Mouse (Mus musculus): Measurements from ENCODE around the gene Ttpal.
"Not testable (repeated sequence)": the region's sequence is repeated elsewhere in the genome, so short reads cannot be mapped to it uniquely, and the experiment has no call there.

Ttpal gene

DNA sequence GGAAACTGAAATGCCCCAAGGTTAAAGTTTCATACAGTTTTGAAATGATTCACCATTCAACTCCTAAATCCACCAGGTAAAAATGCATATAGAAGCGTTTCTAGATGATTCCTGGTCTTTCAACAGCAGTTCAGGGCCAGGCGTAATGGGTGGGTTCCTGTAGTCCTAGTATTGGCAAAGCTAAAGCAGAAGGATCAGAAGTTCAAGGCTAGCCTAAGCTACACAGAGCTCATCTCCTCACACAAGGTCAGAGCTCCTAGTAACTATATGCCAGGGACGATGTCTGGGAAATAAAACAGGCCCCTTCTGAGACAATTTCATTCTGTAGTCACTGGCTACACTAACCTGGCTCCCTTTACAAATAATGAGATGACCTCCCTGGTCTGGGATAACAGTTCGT, 29.1 kb downstream of the Ttpal start:
- no peak for DNase-seq (ENCODE audit: low spot score in 2 of 2)

DNA sequence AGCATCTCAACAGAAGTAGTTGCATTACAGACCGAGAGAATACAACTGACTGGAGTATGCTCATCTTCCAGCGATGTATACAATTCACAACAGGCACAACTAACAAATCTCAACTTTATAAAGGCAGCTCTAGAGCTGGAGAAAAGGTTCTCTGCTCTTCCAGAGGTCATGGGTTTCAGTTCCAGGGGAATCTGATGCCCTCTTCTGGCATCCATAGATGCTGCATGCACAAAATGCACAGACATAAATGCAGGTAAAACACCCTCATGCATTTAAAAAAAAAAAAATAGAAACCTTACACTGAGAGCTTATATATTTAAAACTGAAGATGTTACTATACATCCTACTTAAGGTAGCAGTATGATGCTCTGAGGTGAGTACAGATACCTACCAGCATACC, 29.6 kb downstream of the Ttpal start:
- DNase-seq (ENCODE audit: low spot score in 2 of 2) = no peak

DNA sequence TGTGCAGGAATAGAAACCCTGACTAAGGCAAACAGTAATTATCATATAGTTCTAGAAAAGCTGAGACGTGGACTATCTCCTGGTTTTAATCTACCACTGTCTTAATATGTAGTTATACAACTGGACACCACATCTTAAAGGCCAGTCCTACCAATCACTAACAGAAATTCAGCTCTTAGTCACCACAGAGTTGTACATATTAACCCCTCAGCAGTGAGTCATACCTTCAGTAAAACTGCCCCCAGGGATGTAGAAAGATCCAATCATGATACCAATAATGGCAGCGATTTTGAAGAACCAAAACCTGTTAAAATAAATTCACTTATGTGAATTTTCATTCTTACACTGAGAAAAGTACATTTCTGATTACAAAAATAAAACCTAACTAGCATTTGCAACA, 32.1 kb downstream of the Ttpal start:
- DNase-seq (ENCODE audit: low spot score in 2 of 2) = no peak

DNA sequence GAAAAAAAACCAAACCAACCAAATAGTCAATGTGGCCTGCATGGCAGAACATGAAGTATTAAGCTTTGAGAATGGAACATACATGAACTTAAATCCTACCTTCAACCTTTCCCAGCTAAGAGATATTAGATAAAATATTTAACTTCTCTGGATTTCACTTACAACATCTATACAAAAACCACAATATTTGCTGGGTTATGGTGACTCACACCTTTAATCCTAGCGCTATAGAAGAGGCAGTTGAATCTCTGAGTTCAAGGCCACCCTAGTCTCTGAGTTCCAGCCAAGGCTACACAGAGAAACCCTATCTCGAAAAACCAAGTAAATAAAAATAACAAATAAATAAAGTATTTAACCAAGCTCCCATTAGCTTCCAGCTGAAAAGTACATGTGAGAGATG, 33.9 kb downstream of the Ttpal start:
- no peak for DNase-seq (ENCODE audit: low spot score in 2 of 2)

DNA sequence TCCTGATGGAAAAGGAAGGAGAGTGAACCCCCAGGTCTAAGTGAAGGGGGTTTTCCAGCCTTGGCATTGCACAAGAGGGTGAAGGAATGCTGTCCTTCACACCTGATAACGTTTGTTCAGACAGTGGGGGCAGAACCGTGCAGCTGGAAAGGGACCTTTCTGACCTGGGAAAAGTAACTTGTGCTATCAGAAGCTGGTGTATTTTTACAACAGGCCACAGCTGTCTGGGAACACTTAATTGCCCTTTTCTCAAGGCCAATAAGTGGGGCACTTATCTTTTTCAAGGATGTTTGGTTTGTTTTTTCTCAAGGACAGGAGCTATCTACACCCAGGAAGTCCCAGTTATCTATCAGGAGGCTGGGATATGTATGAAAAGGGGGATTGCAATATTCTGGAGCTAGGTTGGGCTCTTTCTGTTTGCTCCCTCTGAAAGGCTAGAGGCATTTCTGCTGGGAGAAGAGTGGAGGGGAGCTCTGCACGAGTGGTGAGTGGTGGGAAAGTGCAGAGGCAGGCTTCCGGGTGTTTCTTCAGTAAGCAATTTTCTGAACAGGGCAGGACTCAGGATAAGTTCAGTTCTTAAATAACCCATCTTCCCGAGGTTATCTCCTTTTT, 35.6 kb downstream of the Ttpal start:
- DNase-seq (ENCODE audit: low spot score in 2 of 2) = no peak

DNA sequence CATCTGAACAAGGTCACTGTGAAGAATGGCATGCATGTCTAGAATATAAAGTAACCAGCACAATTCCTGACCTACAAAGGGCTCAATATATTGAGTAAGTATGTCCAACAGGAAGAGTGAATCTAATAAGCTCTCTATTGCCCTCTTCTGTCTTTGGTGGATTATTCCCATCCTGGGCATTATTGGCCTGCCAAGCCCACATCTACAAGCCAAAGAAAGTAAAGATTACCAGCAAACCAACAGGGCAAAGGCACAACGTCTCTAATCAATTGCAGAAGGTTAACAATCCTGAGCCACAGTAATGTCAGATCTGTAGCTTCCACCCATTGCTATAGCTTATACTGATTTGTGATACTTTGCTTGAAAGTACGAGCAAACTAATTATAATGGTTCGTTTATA, 38.4 kb downstream of the Ttpal start:
- DNase-seq (ENCODE audit: low spot score in 2 of 2) = no peak

DNA sequence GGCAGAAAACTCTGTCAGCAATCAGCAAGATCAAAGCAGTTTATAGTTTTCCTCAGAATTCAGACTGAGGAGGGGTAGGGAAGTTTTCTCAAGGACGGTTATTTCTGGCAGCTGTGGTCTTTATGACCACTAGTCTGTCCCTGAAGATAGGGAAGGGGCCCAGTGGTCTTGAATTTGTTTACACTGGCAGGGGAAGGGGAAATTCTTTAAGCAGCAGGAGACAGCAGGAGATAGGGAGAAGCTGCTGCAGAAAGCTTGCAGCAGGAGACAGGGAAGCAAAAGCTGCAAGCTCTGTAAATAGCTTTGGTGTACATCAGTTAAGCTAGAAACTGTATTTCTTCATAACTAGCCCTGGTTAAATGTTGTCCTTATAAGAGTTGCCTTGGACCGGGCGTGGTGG, 39.6 kb downstream of the Ttpal start:
- no peak for DNase-seq (ENCODE audit: low spot score in 2 of 2)

DNA sequence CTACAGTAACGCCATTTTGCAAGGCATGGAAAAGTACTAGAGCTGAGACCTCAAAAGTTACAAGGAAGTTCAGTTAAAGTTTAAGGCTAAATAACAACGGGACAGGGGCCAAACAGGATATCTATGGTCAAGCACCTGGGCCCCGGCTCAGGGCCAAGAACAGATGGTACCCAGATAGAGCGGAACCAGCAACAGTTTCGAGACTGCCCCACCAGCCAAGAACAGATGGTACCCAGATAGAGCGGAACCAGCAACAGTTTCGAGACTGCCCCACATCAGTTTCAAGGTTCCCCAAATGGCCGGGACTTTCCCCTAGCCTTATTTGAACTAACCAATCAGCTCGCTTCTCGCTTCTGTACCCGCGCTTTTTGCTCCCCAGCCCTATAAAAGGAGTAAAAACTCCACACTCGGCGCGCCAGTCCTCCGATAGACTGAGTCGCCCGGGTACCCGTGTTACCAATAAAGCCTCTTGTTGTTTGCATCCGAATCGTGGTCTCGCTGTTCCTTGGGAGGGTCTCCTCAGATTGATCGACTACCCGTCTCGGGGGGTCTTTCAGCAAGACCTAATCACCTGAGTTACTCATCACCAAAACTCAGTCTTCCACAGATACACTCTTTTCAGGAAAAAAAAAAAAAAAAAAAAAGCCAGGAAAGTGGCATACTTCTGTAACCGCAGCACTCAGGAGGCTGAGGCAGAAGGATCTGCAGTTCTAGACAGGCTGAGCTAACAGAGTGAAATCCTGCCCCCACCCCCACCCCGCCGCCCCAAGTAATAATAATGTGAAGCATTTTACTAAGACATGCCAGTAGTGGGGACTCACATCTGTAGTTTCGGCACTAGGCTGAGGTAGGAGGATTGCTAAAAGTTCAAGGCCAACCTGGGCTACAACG, 40.8 kb downstream of the Ttpal start:
- no peak for DNase-seq (ENCODE audit: low spot score in 2 of 2)

DNA sequence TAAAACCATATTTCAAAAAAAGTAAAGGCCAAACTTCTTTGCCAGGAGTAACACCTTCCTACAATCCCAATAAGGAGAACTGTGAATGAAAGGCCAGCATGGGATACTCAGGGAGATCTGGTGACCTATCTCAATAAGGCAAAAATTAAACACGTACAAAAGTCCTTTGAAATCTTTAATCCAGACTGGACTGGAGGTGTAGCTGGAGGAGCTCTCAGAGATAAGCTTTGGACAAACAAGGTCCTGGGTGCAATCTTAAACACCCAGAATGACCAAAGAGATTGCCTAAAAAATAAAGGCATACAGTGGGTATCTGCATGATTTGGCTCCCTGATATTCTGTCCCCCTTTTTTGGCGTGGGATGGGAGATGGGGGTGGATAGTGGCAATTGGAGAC, 41.5 kb downstream of the Ttpal start:
- DNase-seq (ENCODE audit: low spot score in 2 of 2) = no peak

DNA sequence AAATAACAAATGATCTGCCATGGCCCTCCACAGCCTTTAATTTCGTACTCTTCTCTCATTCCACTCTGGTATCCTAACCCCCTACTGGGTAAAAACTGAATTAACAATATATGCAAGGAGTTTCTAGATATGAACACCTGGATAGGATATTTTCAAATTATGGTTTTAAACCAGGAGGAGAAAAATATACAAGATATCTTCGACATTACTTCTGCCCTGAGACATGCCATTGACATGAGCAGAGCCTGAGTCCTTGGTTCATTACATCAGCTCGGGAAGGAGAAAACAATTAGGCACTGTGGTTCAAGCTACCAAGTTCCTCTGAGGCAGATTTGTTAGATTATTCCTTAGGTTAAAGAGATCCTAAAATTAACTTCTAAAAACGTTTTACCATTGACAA, 41.9 kb downstream of the Ttpal start:
- DNase-seq (ENCODE audit: low spot score in 2 of 2) = no peak

DNA sequence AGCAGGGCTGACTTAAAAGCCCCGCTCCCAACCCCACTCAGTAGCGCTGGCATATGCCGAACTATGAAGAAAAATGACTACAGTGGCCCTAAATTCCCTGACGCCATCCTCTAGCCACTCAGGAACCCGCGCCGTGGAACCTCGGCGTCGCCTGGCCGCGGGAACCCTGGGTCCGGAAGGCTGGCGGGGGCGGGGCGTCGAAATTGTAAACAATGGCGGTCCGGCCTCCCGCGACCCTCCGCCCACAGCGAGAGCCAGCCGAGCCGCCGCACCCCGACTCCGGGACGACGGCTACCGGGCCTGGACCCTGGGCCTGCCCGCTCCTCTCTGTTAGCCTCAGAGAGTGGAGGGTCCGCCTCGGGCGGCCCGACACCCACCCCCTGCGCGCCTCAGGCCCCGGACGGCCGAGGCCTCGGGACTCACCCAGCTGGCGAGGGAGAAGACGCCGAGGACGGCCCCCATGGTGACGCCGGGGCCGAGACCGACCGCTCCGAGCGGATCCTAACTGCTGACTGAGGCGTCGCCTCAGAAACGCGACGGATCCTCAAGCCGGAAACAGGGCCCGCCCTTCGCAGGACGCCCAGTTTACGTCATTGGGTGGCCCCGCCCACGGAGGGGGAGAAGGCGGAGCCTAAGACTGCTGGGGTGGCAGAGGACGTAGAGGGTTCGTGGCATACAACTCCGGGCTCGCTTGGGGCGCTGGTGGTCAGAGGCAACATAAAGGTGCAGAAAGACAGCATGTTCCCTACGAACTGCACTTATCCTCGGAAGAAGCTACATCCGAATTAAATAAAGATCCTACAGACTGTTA, 42.7 kb downstream of the Ttpal start, which contains the start of gene Serinc3:
Serinc3 (minus strand) TSS at position 557 of the 811 bp plus-strand sequence.
- peak; percentile 97 to 98 for DNase-seq (ENCODE audit: low spot score in 2 of 2)

DNA sequence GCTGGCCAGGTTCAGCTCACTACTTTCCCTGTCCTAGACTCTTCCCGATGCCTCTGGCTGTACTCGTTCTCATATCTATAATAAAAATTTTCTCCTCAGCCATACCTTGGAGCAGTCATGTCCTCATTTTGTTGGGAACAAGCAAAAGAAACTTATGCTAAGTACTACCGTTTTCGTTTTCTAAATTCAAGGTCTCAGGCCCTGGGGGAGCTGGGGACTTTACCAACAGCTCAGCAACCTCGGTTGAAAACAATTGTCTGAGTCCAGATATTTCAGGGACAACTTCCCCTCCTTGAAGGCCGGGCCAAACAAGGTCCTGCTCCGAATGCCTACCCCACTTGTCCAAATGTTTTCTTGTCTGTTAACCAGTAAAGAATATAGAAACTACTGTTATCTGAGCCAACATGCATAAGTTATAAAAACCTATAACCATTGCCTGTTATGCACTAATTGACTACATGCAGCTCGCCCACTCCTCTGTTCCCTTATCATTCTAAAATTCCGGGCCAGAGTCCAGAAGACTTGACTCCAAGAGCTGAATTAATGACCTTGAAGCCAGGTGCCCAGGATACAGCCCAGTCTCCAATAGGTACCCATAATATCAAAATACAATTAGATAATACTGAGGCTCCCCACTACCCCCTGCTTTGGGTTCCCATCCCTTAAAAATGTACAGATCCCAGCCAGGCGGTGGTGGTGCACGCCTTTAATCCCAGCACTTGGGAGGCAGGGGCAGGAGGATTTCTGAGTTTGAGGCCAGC, 43.8 kb downstream of the Ttpal start:
- DNase-seq (ENCODE audit: low spot score in 2 of 2) = no peak

DNA sequence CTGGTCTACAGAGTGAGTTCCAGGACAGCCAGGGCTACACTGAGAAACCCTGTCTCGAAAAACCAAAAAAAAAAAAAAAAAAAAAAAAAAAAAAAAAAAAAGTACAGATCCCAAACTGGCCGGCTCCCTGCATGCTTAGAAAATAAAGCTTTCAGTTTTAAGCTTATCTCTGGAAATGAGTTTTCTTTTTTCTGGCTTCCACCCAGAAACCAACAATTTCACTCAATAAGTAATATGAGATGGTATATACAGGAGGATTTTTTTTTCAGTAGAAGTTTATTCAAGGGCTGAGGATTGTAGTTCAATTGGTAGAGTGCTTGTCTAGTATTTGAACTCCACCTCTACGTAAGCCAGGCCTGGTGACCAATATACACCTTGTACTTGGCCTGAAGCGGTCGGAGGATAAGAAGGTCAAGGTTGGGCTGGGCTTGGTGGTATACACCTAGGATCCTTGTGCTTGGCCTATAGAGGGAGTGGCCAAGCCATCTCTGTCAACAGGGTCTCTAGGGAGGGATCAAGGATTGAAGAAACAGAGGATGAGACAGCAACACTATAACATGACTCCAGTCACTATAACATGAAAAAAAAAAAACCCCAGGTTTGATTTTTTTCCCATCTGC, 44.5 kb downstream of the Ttpal start:
- no peak for DNase-seq (ENCODE audit: low spot score in 2 of 2)

DNA sequence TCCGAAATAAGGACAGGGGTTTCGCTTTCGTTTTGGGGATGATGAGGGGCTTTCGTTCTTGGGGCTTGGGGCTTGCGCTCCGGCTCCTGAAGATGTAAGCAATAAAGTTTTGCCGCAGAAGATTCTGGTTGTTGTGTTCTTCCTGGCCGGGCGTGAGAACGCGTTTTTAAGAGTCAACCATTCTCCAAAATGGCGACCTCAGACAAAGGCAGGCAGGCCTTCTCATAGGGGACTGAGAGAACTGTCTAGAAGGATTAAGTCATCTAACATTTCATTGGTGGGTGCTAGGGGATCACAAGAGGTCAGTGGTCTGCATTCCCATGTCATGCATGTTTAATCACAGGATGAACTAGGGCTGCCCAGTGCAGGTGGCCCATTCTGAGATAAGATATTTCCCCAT, 53.6 kb downstream of the Ttpal start:
- DNase-seq (ENCODE audit: low spot score in 2 of 2) = not testable (repeated sequence)

DNA sequence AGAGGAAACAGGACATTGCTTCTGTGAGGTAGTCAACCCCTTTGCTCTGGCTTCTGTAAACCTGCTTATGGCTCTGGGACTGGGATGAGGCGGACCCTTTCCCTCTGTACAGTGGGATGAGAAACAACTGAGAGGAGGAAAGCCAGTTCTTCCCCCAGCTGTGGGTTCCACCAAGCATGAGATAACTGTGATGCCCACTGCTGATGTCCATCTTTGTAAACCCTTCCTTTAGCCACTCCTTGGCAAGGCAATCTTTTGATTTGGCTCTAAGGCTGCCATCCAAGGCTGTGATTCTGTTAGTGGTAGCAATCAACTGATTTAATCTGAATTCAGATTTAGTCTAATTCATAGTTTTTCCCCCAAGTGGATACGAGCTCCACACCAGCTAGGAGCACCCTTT, 55.4 kb downstream of the Ttpal start:
- no peak for DNase-seq (ENCODE audit: low spot score in 2 of 2)

DNA sequence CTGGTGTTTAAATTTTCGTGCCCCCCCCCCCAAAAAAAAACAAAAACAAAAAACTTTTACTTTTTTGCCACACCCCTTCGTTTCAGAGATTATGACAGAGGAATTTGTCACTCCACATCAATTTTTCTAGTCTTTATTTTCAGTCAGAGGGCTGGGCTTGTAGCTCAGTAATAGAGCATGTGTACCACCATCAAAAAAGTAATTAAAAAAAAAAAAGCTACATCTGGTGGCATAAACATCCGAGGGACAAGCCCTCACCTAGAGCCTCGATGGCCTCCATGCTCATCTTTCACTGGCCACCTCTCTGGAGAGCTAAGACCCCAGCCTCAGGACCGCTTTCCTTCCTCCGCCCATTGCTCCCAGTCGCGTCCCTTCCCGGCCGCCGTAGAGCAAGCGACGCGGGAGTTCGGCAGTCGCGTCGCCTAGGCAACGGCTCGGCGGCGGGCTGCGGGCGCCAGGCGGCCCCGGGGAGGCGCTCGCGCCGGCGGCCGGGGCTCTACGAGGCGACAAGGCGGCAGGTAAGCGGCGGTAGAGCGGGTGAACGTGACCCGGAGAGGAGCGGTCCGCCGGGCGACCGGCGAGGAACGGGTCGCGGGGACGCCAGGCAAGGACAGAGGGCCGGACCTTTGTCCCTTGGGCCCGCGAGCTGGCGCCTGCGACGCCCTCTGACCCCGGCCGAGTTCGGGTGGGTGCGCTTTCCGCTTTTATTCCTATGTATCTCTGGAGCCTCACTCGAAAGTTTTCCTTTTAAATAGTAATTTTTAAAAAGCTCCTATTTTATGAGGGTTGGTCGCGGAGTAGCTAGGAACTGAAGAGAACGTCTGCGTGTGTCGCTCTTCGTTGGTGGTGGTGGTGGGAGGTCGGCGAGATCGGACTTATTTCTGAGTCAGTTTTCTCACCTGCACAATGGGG, 56.1 kb downstream of the Ttpal start, which contains the start of gene Pkig:
Pkig (plus strand) TSS at position 412 of the 912 bp plus-strand sequence.
- peak; percentile 85 to 86 for DNase-seq (ENCODE audit: low spot score in 2 of 2)

DNA sequence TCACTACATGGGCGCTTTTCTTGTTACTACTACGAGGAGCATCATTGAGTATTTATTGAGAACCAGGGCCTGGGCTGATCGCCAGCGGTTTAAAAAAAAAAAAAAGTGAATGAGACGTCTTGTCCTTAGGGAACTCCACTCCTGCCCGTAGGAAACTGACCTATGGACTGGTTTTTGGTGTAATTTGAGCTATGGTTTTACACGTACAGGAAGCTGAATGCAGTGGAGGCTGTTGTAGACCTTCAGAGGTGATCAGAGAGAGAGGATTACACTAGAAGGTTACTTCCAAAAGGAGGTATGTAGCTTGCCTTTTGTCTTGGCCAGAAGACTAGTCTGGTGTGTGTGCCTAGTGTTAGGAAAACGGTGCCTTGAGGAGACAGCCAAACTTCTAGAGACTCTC, 56.8 kb downstream of the Ttpal start:
- DNase-seq (ENCODE audit: low spot score in 2 of 2) = peak in 1 of 2 experiments; percentile 18

DNA sequence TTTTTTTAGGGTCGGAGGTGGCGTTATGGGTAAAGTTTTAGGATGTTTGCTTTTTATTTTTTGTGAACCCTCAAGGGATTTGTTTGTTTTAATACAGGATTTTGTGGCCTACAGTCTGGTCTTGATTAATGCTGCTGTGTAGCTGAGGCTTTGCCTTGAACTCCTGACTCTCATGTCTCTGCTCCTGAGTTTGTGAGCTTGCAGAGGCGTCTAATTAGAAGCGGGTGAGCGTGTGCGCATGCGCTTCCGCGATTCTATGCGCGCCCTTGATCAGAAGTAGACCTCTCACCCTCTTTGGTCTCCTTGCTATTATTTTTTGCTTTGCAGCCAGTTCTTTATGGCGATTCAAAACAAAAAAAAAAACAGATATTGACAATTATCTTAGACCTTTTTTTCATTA, 57.3 kb downstream of the Ttpal start:
- no peak for DNase-seq (ENCODE audit: low spot score in 2 of 2)

DNA sequence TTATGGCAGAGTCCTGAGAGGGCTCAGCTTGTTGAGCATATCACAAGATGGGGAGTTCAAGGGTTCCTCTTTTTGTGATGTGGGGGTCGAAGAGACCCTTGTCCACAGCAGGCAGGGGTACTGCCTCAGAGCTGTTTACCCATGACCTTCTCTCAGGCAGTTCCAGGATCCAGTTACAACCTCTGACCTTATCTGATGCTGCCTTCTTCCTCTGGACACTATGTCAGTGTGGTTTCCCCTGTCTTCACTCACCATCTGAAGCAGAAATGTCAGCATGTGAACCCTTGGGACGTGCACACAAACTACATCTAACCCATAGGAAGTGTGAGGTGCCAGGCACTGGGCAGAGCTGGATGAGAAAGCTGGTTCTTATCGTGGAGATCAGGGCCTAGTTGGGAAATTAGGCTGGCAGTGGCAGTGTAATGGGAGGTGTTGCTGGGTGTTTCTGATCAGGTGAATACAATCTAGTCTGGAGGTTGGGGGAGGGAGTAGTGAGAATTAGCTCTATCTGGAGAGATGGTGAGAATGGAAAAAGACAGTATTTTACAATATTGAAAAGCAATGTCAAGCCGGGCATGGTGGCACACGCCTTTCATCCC, 58.1 kb downstream of the Ttpal start:
- DNase-seq (ENCODE audit: low spot score in 2 of 2) = no peak

Measured in frontal cortex, postnatal 36 days (tissue).